Mouse (Mus musculus) lung, embryonic 14.5 days (tissue): ENCODE measurements around the gene Lcmt2. TPM values are rescaled to one million over a fixed set of nuclear protein-coding genes. Genes with fewer than 3 reads are reported as not detected.

ENCODE experiments used
- ATAC-seq: fragments of 200-750 bp; cut with Nextera tagmentation; 2 replicates; pipeline ENCODE4 v1.8.0; 2017; ENCODE audit warnings: mild to moderate bottlenecking, moderate TSS enrichment, moderate library complexity; ENCODE audit not compliant: insufficient read depth
- DNase-seq: peaks from one replicate; pipeline ENCODE4 v3.0.0-alpha.2; 2015
- H3K27ac ChIP-seq: fragments of 300-500 bp; sonication (generic); 2 replicates; pipeline ENCODE4 v1.5.1; 2014; ENCODE audit warnings: low read depth, mild to moderate bottlenecking, moderate library complexity
- H3K27me3 ChIP-seq: fragments of 300-500 bp; sonication (generic); 2 replicates; pipeline ENCODE4 v1.6.1; 2014; ENCODE audit warnings: low read length, control low read depth; ENCODE audit not compliant: insufficient read depth
- H3K36me3 ChIP-seq: fragments of 300-500 bp; sonication (generic); 2 replicates; pipeline ENCODE4 v1.6.1; 2014; ENCODE audit warnings: control low read depth; ENCODE audit not compliant: insufficient read depth
- H3K4me1 ChIP-seq: fragments of 300-500 bp; sonication (generic); 2 replicates; pipeline ENCODE4 v1.6.1; 2014; ENCODE audit warnings: antibody characterized with exemption, control low read depth; ENCODE audit not compliant: insufficient read depth
- H3K4me2 ChIP-seq: fragments of 300-500 bp; sonication (generic); 2 replicates; pipeline ENCODE4 v1.6.1; 2014; ENCODE audit warnings: mild to moderate bottlenecking
- H3K4me3 ChIP-seq: fragments of 300-500 bp; sonication (generic); 2 replicates; pipeline ENCODE4 v1.5.1; 2014; ENCODE audit warnings: low read depth, low read length
- H3K9ac ChIP-seq: fragments of 300-500 bp; sonication (generic); 2 replicates; pipeline ENCODE4 v1.6.1; 2014
- H3K9me3 ChIP-seq: fragments of 300-500 bp; sonication (generic); 2 replicates; pipeline ENCODE4 v1.6.1; 2016; ENCODE audit warnings: low read depth, low read length, control low read depth
- CTCF ChIP-seq: IDR thresholded peaks from 2 replicates; pipeline ENCODE4 v1.5.1; 2016; ENCODE audit warnings: antibody characterized with exemption, low read depth
- WGBS: fragments of 180-500 bp; shearing (Covaris S2); extraction: QIAGEN DNeasy Blood & Tissue Kit; methylation state at CpG from one replicate; pipeline ENCODE4 v1.1.7; 2014; 5-methylcytosine and 5-hydroxymethylcytosine counted together
- polyA plus RNA-seq: library from polyadenylated mRNA; unstranded; fragments of >200 nt; fragmentation: Nextera tagmentation; extraction: Ambion mirVana; gene quantifications from 2 replicates; pipeline ENCODE4 v1.2.1, GENCODE M21; 2014

Lcmt2 gene
- polyA plus RNA-seq, 1 experiment from 2014 or later: 21.8 TPM

- Histone ChIP-seq H3K4me3 (no peak overlapping the region), H3K27ac (no peak overlapping the region), H3K27me3 (no peaks in the 10 kb centered on the region), H3K9me3 (no peaks in the 10 kb centered on the region), H3K36me3 (no peaks in the 10 kb centered on the region), H3K4me1 (no peaks in the 10 kb centered on the region), H3K4me2 (no peak overlapping the region), H3K9ac (no peak overlapping the region)
- TF ChIP-seq CTCF: no peak
- no peak for ATAC-seq
- DNase-seq: no peak
- WGBS: 88% methylated on average over 1 of the region's 1 CpGs
These were observed 57.8 kb downstream of the Lcmt2 start for GRCm38 (mm10) chr2:121082626-121083025.

Other genes starting within 250 kb of the Lcmt2 start
- 26.5 and 30.0 TPM in 2 replicates for gene Ubr1, start 169.9 kb downstream of the Lcmt2 start, polyA plus RNA-seq
- 4.1 and 4.9 TPM in 2 replicates for gene Tmem62, start 163.6 kb downstream of the Lcmt2 start, polyA plus RNA-seq
- 32.9 and 36.1 TPM in 2 replicates for gene Ccndbp1, start 132.2 kb downstream of the Lcmt2 start, polyA plus RNA-seq
- 0.72 and 0.78 TPM in 2 replicates for gene Epb42, start 103.6 kb downstream of the Lcmt2 start, polyA plus RNA-seq
- not detected in 2 replicates for gene Tgm5, start 54.8 kb downstream of the Lcmt2 start, polyA plus RNA-seq
- not detected in 2 replicates for gene Tgm7, start 30.9 kb downstream of the Lcmt2 start, polyA plus RNA-seq
- 18.8 and 21.4 TPM in 2 replicates for gene Adal, start 225 bp downstream of the Lcmt2 start, polyA plus RNA-seq
- gene Tubgcp4, start 30.0 kb upstream of the Lcmt2 start, polyA plus RNA-seq: 51.9 and 58.0 TPM in 2 replicates
- gene Zscan29, start 30.5 kb upstream of the Lcmt2 start, polyA plus RNA-seq: 9.7 and 10.8 TPM in 2 replicates
- gene Trp53bp1, start 130.8 kb upstream of the Lcmt2 start, polyA plus RNA-seq: 55.5 and 73.6 TPM in 2 replicates
- 5.5 and 5.7 TPM in 2 replicates for gene Map1a, start 148.9 kb upstream of the Lcmt2 start, polyA plus RNA-seq
- 10.5 and 10.8 TPM in 2 replicates for gene Ppip5k1, start 214.7 kb upstream of the Lcmt2 start, polyA plus RNA-seq
- gene Ckmt1, start 217.1 kb upstream of the Lcmt2 start, polyA plus RNA-seq: 0.75 and 1.4 TPM in 2 replicates
- gene Strc, start 246.5 kb upstream of the Lcmt2 start, polyA plus RNA-seq: 0.24 TPM in 1 of 2 replicates, not detected in the other